Mouse (Mus musculus): ENCODE data around the gene Hs3st3a1. TPM values are rescaled to one million over a fixed set of nuclear protein-coding genes. Genes with fewer than 3 reads are reported as not detected.

The Hs3st3a1 gene
- polyA plus RNA-seq (2012) = not detected in 2 replicates

DNA sequence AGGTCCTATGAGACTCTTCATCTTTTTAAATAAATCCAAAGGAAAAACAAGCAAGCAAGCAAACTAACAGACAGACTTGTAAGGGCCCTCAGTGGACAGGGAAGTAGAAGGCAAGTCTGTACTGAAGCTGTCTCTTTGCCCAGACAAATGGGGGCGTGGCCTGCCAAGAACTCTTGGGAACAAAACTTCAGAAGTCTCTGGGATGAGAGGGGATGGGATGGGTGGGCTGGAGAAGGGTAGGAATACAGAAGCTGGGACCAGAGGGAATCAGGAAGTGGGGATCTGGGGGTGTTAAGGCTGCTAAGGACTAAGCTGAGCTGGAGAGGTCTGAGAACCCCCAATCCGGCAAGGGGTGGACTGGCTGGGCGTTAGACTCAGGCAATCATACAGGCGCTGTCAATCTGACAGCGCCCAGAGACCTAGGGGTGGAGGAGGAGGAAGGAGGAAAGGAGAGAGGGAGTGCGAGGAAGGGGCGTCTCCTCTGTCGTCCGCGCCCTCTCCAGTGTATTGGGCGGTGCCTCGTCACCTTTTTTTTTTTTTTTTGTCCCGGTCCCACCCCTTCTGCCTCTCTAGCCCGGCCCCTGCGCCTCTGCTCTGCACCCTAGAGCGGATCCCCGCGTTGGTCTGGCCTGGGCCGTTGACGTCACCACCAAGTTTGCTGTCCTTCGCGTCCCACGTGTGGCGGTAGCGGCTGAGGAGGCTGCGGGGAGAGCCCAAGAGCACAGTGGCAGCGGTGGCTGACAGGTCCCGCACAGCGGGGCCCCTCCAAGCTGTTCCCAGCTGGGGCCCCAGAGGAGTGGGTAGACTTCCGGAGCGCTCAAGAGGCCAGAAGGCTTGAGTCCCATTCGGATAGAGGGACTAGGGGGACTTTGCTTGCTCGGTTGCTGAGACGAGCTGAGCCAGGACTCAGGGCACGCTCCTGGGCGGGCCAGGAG lies at the start of gene Hs3st3a1:
Gene Hs3st3a1, plus strand, starts transcription at position 722 of the 935 bp plus-strand sequence.

DNA sequence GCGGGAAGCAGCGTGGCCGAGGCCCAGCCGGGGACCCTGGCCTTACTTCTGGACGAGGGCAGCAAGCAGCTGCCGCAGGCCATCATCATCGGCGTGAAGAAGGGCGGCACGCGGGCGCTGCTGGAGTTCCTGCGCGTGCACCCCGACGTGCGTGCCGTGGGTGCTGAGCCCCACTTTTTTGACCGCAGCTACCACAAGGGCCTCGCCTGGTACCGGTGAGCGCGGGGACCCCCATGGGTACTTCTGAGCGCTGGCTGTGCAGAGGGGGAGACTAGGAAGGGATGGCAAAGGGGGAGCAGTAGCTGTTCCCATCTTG lies 1.2 kb downstream of the Hs3st3a1 start, which contains the start of gene F930015N05Rik:
Gene F930015N05Rik, minus strand, starts transcription at position 242 of the 316 bp plus-strand sequence.

Other genes starting within 250 kb of the Hs3st3a1 start
- not detected in 2 replicates for gene F930015N05Rik, start 1.3 kb downstream of the Hs3st3a1 start, polyA plus RNA-seq (2012)

All from megakaryocyte-erythroid progenitor cell, adult 5 weeks (primary cell).